Mouse (Mus musculus): Measurements from ENCODE around the gene Plekhg6.

Gene Plekhg6

DNA sequence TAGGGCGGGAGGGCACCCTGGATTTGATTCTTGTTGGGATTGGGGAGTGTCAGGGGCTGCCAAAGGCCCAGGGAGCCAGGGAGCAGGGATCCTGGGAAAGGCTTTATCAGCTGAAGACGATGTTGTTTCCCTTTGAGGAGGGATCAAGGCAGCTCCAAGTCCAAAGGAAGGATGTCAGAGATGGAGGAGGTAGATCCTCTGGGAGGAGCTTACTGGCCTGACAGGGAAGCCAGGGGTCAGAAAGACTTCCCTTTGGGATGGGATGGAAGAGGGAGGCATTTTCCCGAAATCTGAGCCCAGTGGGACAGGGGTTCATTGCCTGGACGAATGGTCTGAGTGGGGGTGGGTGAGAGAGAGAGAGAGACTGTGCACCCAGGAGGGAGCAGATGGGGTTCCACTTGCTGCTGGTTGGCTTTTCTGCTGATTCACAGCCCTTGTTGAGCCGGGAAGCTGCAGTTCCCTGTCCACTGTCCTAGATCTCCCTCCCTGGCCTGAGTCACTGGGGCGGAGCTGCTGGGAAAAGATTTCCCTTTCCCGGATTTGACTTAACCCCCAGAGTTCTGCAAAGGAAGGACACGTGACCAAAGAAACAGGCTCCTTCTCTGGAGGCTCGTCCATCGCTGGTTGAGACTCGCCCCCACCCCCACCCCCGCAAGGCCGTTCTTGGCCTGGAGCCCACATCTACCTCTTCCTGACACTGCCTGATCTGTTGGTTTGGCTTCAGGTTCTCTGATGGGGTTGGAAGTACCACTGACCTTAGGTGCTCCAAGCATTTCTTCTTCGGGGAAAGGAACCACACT, 26.0 kb downstream of the Plekhg6 start:
- DNase-seq (ENCODE audit: low read depth, low spot score): peak; percentile 93

DNA sequence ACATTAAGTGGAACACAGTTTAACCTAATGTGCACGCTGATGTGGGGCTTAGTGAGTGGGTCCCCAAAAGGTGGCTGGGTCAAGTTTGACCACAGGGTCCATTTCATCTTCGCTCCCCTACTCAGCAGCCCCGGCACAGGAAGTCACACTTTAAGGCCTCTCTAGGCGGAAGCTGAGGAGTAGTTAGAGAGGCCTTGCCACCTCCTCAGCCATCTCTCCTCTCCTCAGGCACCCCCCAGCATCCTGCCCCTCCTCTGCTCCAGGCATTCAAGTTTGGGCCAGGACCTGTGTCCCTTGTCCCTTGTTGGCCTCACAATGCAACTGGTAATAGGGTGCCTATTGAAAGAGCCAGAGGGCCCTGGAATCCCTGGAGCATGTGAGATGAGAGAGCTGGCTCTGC, 26.9 kb downstream of the Plekhg6 start:
- no peak for DNase-seq (ENCODE audit: low read depth, low spot score)

DNA sequence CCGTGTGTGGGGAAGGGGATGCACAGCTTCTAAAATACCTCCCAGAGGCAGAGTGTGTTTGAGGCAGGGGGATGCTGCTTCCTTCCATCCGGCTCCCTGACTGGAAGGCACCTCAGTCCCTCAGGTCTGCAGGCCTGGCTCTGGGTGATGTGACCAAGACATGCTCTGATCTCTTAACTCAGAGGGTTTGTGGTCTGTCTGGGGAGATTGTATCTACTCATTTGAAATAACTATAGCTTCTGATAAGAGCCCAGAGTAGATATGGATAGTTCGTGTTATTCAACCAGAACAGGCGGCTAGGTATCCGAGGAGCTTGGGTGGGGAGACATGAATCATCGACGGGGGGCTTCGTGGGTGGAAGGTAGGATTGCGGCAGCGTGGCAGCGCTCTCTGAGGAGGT, 27.4 kb downstream of the Plekhg6 start:
- DNase-seq (ENCODE audit: low read depth, low spot score): no peak

DNA sequence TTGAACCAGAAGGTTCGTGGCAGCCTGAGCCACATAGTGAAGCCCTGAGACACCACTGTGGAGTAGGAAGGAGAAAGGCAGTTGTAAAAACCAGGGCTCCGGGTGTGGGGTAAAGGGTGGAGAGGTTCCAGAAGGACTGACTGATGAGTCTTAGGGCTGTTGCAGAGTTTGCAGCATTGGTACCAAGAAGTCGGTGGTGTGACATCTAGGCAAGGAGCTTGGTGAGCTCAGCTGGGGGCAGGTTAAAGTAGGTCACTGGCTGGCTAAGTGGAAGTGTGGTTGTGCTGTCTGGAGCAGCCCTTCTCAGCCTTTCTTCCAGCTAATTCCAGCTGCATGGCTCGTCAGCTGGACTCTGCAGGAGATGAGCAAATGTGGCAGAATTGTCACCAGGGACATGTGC, 27.8 kb downstream of the Plekhg6 start:
- DNase-seq (ENCODE audit: low read depth, low spot score): no peak

DNA sequence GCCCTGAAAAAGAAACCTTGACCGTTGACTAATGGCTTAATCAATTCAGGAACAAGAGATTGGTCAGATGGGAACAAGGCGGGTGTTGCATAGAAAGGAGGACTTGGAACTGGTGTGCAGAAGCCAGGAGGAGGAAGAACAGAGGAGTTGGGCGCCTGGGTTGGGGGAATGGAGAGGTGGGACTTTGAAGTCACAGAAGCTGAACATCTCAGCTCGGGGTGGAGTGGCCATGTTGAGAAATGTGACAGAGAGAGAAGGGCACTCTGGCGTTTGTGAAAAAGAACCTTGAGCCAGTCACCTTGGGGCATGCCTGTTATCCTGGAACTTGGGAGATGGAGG, 28.6 kb downstream of the Plekhg6 start:
- DNase-seq (ENCODE audit: low read depth, low spot score): no peak

DNA sequence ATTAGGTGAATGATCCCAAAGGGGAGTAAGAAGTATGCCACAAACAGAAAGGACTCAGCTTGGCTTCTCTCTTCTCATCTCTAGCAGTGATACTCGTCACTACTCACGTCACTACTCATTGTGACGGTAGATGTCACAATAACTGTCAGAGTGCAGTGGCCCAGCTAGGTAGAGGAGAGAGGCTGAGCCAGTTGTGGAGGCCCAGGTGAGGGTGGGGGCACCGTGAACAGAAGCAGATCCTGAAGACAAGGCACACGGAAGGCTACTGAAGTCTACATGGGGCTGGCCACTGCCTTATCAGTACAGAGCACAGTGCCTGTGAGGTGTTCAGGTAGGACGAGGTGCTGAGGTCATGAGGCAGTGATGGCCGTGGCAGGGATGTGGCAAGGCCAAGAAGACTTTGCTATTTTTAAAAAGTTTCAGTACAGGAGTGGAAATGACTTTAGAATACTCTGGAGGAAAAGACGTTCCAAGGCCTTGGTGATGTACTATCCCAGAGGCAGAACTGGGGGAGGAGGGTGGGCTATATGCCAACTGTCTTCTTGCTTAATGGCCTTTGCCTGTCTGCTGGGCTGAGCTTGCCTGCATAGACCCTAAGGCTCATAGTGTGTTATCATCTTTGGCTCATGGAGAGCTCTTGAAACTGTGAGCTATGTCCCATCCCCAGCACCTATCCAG, 29.1 kb downstream of the Plekhg6 start:
- peak; percentile 51 for DNase-seq (ENCODE audit: low read depth, low spot score)

DNA sequence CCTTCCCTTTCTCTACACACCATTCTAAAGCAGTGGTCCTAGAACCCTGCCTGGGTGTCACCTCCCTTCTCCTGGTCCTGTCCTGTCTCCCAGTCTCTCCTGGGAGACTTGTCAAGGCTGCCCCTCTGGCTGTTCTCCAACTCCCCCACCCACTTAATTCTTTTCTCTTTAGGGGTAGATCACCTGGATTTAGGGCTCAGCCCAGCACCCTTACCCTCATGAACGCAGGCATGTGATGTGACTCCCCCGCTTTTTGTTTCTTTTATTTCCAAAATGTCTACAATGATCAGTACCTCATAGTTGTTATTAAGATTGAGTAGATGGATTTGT, 29.6 kb downstream of the Plekhg6 start:
- no peak for DNase-seq (ENCODE audit: low read depth, low spot score)

DNA sequence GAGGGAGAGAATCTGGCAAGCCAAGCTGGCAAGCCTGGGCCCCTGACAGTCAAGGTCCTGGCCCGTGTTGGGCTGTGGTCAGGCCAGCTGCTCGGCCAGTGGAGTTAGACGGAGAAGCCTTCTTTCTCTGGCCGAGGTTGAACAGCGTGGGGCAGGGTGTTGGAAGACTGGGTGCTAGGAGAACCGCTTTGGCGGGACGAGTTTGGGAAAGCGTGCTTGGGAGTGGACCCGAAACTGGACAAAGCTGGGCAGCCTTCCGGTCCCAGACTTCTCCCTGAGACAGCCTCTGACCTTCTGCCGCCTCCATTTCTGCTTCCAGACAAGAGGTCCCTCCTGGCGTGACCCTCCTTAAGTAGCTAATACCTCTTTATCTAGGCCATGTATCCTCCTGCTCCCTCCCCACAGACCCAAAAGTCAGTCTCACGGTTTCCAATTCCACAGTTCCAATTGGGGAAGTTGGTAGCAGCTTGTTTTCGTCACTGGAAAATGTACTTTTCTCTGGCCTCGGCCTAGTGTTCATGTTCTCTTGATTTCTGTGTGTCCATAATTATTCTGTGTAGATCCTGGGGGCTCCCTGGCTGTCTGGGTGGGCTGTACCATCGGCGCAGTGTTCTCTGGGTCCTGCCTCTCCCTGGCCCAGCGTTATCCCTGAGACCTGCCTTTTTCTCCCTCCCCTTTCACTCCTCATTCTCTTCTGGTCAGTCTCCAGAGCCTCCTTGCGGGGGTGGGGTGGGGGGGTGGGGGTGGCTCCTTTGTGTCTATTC, 30.2 kb downstream of the Plekhg6 start:
- DNase-seq (ENCODE audit: low read depth, low spot score): peak; percentile 51

DNA sequence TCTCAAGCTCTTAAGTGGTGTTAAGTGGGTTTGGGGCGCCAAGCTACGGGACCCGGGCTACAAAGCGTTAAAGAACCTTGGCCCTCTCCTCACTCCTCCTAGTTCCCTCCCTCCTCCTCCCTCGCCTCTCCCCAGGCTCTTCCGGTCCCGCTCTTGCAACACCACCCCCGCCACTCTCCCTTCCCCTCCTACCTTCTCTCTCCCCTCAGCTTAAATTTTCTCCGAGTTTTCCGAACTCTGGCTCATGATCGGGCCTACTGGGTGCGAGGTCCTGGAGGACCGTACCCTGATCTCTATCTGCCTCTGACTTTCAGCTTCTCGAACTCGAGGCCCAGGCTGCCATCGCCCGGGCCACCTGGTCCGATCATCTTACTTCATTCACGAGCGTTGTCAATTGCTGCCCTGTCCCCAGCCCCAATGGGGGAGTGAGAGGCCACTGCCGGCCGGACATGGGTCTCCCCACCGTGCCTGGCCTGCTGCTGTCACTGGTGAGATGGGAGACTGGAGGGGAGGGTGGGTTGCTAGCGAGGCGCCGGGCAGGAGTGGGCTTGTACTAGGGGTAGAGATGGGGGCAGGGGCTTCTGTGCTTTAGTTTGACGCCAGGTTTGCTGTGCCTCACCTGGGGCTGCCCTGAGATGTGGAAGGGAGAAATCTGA, 30.9 kb downstream of the Plekhg6 start:
- DNase-seq (ENCODE audit: low read depth, low spot score): peak; percentile 84

DNA sequence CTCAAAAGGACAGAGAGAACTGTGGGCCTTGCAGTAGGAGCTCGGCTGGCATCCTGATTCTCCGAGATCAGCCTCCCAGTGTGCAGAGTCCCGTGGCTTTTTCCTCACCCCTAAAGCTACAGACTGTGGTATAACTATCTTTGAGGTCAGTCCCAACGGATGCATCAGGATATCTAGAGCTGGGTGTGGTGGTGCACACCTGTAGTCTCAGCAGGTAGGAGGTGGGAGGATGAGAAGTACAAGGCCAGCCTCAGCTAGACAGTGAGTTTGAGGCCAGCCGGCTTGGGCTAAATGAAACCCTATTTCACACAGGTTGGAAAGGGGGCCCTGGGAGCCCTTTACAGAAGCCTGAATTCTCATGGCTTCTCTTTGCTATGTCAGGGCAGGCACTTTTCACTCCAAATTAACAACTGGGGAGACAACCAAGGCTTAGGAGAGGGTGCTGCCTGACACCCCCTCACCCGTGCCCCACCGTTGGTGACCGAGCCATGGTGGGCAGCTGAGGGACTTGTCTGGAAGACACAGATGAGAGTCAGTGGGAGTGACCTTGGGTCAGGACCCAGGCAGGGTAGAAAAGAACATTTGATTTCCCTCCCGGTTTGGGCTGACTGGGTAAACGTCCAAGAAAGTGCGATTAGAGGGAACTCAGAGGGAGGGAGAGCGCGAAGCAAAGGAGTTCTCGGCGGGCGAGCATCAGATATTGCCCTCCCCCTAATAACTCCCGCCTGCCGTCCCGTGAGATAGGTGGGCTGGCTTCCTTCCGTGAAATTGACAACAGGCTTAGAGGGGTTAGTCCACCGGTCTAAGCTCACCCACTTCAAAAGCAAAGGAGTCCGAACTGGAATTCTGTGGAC, 31.6 kb downstream of the Plekhg6 start, which contains the start of gene Tnfrsf1a:
TSS of gene Tnfrsf1a (plus strand) at position 642 of the 854 bp plus-strand sequence.
- DNase-seq (ENCODE audit: low read depth, low spot score): no peak

DNA sequence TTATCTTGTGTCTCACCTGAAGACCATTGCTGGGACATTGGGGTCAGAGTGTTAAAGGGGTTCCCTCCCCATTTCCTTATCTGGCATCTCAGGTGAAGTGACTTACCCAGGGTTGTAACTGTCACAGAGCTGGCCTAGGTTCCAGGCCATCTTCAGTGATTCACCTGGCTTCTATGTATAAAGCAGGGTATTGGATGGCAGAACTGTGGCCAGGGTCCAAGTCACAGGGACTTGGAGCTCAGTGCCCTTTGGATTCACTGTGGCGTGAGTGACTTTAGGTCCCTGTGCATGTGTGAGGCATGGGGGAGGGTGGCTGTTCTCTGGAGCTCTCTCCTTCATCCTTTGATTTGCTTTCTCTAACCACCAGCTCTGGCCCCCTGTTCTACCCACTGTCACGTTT, 34.6 kb downstream of the Plekhg6 start:
- no peak for DNase-seq (ENCODE audit: low read depth, low spot score)

DNA sequence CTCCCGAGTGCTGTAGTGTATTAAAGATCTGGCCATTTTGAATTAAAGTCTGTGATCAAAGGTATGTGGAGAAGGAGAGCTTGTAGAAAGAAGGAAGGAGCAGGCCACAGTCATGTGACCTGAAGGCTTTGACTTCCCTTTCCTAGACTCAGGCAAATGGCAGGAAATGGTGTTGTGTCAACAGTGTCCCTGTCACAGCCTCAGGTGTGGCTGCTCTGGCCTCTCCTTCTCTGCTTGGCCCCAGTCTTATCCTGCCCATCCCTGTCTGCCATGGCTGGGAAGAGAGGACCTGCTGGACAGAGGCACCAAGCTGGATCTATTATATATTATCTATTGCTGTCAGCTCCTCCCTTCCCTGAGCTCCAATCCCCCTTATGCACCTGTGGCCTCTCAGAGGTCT, 35.0 kb downstream of the Plekhg6 start:
- DNase-seq (ENCODE audit: low read depth, low spot score): no peak

DNA sequence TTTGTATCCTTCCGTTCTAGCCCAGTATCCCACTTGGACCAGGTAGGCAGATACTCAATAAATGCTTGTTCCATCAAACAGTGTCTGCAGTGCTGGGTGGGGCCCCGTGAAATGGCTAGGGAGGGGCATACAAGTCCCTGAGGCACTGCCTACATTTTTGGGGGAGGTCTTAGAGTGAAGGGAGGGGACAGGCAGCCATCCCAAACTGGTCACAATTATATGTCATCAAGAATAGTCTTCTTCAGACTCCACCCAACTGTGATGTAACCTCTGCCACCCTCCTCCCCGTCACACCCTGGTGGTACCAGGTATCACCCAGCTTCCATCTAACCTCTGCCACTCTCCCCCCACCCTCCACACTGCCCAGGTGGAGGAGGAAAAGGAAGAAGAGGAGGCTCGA, 35.7 kb downstream of the Plekhg6 start:
- no peak for DNase-seq (ENCODE audit: low read depth, low spot score)

DNA sequence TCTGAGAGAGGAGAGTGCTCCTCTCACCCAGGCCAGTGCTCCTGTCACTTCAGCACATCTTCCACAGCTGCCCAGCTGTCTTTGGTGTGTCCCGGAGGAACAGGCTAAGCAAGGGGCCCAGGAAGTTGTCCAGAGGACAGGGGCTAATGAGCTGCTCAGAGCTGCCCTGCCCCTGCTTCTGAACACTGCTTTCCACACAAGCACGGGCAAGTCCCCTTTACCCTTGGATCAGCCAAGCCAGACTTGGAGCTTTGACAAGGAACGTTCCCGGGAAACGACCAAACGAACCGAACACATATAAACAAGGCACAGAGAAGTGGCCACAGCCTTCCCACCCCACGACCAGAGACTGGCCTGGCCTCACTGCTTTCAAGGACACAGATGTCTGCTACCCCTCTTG, 36.5 kb downstream of the Plekhg6 start:
- no peak for DNase-seq (ENCODE audit: low read depth, low spot score)

DNA sequence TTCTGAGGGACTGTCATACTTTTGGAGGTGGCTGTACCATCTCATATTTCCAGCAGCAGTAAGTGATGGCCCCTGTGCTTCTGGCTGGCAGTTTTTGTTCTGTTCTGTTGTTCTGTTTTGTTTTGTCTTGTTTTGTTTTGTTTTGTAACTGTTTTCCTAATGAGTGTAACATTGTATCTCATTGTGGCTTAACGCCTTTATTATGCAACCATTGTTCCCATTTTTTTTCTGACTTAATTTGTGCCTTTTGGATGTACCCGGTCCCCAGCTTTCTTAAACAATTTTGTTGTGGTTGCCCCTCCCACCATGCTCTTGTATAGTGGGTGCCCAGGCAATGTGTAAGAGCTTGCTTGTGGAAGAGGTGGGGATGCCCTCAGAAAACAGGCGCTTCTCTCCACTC, 38.4 kb downstream of the Plekhg6 start:
- DNase-seq (ENCODE audit: low read depth, low spot score): no peak

DNA sequence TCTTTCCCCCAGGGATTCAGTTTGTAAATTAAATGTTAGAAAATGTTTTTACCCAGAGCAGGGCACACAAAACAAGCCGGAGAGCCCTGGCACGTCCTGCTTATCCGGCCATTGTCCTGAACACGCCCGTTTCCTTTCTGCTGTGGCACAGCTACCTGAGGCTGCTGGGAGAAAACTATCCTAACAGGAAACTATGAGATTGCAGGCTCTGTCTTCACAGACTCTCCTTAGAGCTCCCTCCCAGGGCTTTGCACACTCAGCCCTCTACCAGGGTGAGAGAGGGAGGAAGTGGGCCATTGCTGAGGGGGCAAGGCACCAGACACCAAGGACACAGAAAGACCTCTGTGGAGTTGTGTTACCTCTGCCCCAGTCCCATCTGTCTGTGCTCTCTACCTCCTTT, 40.3 kb downstream of the Plekhg6 start:
- DNase-seq (ENCODE audit: low read depth, low spot score): no peak

DNA sequence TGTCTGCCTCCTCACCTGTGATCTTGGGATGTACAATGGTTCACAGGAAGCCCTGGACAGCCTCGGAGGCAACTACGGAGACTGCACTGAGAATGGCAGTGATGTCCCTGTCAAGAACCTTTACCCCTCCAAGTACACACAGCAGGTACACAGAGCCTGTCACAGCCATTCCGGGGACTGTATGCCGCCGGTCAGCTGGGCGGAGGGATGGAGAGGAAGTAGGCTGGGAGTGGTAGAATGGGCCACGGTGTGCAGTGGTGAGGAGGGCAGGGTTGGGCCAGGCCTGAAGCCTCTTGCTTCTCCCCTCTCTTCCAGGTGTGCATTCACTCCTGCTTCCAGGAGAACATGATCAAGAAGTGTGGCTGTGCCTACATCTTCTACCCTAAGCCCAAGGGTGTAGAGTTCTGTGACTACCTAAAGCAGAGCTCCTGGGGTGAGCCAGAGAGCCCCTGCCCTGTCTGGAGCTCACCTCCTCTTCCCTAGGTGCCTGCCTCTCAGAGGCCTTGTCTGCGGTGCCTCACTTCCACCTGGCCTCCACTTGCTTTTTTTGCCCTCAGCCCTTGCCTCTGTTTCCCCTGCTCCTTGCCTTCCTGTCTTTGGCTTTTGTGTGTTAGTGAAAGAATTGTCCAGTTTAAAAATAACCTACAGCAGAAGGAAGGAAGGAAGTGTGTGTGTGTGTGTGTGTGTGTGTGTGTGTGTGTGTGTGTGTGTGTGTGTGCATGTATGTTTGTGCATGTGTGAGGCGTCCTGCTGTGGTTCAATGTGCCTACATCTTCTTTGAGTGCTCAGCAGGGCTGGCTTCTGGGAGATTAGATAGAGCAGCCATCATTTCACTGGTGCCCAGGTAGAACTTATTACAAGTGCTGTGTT, 41.6 kb downstream of the Plekhg6 start:
- no peak for DNase-seq (ENCODE audit: low read depth, low spot score)

DNA sequence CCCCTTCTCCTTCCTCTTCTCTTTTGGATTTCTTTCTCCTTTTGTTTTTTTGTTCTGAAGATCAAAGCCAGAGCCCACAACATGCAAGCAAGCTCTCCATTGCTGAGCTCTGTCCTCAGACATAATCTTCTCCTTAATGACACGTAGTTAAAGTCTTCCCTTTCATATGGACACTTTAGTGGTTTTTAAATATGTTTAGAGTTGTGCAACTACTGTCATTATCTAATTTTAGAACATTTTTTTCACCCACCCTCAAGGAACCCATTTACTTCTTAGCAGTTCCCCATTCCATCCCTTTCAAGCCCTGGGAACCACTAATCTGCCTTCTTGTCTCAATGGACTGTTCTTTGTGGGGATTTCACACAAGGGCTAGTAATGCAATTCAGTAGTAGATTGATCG, 46.2 kb downstream of the Plekhg6 start:
- no peak for DNase-seq (ENCODE audit: low read depth, low spot score)

DNA sequence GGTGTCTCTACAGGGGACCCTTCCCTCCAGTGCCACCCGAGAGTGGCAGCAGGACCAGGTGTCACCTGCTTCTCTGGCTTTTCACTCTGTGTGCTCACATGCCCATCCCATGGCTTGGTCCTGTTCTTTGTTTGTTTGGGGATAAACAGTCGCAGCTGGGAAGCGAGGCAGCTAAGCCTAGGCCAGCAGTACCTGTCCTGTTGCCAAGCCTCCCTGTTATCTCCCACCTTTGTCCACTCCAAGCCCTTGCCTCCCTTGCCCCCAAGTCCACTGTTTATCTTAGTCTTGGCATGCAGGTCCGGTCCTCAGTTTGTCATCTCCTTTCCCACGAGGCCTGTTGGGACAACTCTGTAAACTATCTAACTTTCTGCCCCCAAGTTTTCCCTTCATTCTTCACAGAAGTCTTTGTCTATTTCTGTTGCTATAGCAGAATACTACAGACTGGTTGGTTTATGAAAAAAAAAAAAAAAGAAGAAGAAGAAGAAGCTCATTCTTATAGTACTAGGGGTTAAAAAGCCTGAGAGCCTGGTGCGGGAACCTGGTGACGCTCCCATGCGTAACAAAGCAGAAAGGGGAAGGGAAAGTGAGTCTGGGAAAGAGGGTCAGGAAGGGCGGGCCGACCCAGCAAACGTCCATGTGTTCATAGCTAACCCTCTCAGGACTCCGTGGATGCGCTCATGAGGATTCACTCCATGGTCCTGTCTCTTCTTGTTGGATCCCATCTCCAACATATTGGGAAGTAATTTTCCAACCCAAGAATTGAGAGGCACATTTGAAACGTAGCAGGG, 47.3 kb downstream of the Plekhg6 start:
- no peak for DNase-seq (ENCODE audit: low read depth, low spot score)

All from 3T3-L1 (cell line).